Mouse (Mus musculus) B cell, adult (primary cell): Measurements from ENCODE around the gene Atp6v1a. TPM values are rescaled to one million over a fixed set of nuclear protein-coding genes. Genes with fewer than 3 reads are reported as not detected.

Source experiments
- total RNA-seq: library from RNA; stranded (reverse); gene quantifications from 4 replicates; pipeline ENCODE4 v1.2.4, GENCODE M21; 2023; ENCODE audit not compliant: inconsistent age

The Atp6v1a gene
- 36.3 to 43.1 TPM (median 40.1 TPM) in 4 replicates for total RNA-seq

DNA sequence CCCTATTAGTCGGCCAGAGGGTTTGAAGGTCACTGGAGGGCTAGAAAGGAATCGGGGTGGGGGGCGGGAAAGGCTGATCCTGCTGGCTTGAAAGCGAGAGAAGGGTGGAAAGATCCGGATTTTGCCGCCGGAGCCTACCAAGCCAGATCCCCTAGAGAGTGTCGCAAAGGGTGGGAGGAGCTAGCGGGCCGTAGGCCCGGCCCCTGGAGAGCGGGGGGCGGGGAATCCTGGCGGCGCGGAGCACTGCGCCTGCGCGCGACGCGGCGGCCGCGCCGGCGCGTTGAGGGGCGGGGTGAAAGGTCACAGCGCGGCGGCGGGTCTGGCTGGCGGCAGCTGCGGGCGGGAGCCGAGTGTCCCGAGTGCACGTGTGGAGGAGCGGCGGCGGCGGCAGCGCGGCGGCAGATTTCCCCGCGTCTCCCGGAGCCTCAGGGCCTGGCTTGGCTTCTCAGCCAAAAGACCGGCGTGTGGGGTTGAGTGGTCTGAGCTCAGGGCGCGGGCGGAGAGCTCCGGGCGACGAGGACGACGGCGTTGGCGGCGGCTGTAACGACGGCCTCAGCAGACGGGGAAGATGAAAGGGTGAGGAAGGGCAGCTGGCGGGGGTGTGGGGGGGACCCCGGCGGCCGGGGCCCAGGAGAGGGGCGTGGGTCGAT is at the start of gene Atp6v1a, which contains the start of gene Naa50:
Atp6v1a (minus strand) TSS at position 170 of the 650 bp plus-strand sequence.
Naa50 (plus strand) TSS at position 295 of the 650 bp plus-strand sequence.

DNA sequence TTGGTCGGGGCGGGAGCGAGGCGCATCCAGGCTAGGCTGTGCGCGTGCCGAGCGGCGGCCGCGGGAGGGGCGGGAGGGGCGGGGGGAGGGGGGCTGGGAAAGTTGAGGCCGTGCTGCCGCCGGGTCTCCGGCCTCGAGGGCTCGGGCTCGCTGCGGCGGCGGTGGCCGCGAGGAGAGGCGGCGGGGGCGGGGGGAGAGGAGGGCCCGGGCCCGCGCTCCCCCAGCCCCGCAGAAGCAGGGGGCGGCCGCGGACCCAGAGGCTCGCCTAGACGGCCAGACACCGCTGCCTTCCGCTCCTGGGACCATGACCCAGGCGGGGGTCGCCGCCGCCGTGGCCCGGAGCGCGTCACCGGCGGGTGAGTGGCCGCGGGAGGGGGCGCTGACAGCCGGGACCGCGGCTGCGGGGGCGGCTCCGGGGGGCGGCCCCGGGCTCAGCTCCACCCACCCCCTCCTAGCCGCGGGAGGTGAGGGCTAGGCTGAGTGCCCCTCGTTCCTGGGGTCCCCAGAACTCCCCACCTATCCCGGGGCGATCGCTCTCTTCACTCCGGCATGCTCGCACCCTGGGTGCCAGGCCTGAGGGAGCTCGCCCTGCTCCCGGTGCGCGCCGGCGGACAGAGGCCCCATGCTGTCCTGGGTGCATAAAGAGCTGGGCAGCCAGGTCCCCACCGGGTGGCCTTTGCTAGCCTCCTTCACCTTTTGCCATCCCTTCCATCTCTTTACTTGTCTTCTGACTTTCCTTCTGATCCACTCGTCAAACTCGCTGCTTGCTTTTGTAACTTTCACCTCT is 33.8 kb upstream of the Atp6v1a start, which contains the start of gene Usf3:
Usf3 (plus strand) TSS at position 92 of the 787 bp plus-strand sequence.

DNA sequence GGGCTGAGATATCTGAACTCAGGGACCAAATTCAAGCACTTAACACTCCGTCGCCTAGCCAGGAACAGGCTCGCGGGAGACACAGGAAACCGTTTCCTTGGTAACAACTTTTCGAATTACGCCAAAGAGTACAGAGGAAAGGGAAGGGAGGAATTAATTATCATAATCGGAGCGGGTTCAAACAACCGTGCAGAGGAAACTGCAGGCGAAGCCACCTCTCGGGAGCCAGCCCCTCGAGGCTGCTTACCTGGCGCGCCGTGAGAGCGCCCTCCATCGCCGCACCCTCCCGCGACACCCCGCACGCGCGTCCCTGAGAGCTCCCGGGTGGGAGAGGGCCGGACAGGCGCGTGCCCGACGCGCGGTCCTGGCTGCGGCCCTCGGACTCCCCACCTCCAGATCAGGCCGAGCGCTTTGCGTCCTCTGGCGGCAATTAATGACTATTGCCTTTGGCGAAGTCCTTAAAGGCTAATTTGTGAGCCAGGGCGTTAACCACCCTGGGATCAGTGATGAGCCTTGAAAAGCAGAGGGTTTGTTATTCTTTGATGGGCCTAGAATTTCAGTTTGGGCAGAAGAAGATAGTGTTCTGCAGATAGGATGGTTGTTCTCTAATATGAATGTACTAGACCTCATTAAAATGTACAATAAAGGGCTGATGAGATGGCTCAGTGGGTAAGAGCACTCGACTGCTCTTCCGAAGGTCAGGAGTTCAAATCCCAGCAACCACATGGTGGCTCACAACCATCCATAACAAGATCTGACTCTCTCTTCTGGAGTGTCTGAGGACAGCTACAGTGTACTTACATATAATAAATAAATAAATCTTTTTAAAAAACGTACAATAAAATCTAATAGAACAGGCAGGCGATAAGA is 76.2 kb downstream of the Atp6v1a start, which contains the start of gene Gramd1c:
Gramd1c (minus strand) TSS at position 321 of the 870 bp plus-strand sequence.

Other genes with a start within 250 kb of the Atp6v1a start
- 7.1 to 14.6 TPM (median 8.0 TPM) in 4 replicates for gene Ccdc191, start 249.9 kb downstream of the Atp6v1a start, total RNA-seq
- gene Qtrt2, start 212.9 kb downstream of the Atp6v1a start, total RNA-seq = 43.8 to 68.8 TPM (median 57.3 TPM) in 4 replicates
- gene Zdhhc23, start 159.9 kb downstream of the Atp6v1a start, total RNA-seq = 11.3 to 13.9 TPM (median 13.2 TPM) in 4 replicates
- 1.7 to 2.8 TPM (median 2.2 TPM) in 4 replicates for gene Gramd1c, start 76.4 kb downstream of the Atp6v1a start, total RNA-seq
- 44.4 to 45.7 TPM (median 45.1 TPM) in 4 replicates for gene Naa50, start 125 bp upstream of the Atp6v1a start, total RNA-seq
- gene Usf3, start 33.5 kb upstream of the Atp6v1a start, total RNA-seq = 45.7 to 62.6 TPM (median 51.8 TPM) in 4 replicates
- 12.6 to 17.9 TPM (median 13.8 TPM) in 4 replicates for gene Sidt1, start 193.5 kb upstream of the Atp6v1a start, total RNA-seq
- gene Spice1, start 207.4 kb upstream of the Atp6v1a start, total RNA-seq = 26.9 to 33.9 TPM (median 30.8 TPM) in 4 replicates